Mouse (Mus musculus): ENCODE data around the gene Arhgap4.

Arhgap4 gene

DNA sequence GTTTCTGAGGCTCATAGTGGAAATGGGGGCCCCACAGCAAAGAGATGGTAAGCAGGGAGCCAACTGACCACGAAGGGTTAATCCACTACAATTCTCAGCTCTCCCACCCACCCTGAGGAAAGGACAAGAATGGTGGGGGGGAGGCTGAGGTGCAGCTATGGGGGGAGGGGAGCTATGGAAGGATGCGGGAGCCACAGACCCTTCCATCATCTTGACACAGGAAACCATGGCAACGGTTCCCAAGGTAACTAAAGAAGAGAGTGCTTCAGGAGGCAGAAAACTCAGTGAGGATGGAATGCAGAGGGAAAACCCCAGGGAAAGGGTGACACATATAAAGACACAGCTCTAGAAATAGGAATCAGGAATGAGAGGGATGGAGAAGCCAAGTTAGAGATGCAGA, 57.0 kb downstream of the Arhgap4 start:
- Histone ChIP-seq H3K36me3 (ENCODE audit: insufficient read depth, low read length) (no peaks in the 10 kb centered on the region), H3K4me1 (replicated peaks; ENCODE audit: low read depth, low read length) (no peaks in the 10 kb centered on the region), H3K4me3 (replicated peaks; ENCODE audit: low read length) (no peak overlapping the region), H3K9me3 (ENCODE audit: low read length) (no peaks in the 10 kb centered on the region), H3K27me3 (ENCODE audit: insufficient read depth, low read length) (no peaks in the 10 kb centered on the region)
- TF ChIP-seq CTCF (conservative IDR thresholded peaks at IDR 0.05; ENCODE audit: low read length) = no peak
- TF ChIP-seq POU5F1 (IDR thresholded peaks at IDR 0.05; ENCODE audit: borderline replicate concordance, low read length) = no peak
- no peak for TF ChIP-seq NANOG (IDR thresholded peaks at IDR 0.05; ENCODE audit: borderline replicate concordance, low read length)

DNA sequence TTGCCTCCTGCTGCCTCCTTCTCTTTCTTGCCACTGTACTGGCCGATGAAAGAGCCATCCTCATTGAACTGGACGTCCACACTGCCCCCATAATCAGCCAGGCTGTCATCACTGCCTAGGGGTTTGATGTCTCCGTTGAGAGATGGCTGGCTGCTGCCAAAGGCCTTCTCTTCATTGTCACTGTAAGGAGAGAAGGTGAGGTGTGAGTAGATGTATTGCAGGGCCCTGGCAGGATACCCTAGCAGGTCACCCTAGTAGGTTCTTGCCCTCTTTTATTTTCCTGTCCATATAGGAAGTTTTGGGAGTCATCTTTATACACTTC, 66.6 kb downstream of the Arhgap4 start:
- H3K4me3 ChIP-seq (replicated peaks; ENCODE audit: low read length) = no peak overlapping the region
- H3K36me3 ChIP-seq (ENCODE audit: insufficient read depth, low read length) = no peaks in the 10 kb centered on the region
- no peaks in the 10 kb centered on the region for H3K27me3 ChIP-seq (ENCODE audit: insufficient read depth, low read length)
- TF ChIP-seq POU5F1 (IDR thresholded peaks at IDR 0.05; ENCODE audit: borderline replicate concordance, low read length) = no peak
- no peaks in the 10 kb centered on the region for H3K4me1 ChIP-seq (replicated peaks; ENCODE audit: low read depth, low read length)
- no peaks in the 10 kb centered on the region for H3K9me3 ChIP-seq (ENCODE audit: low read length)

DNA sequence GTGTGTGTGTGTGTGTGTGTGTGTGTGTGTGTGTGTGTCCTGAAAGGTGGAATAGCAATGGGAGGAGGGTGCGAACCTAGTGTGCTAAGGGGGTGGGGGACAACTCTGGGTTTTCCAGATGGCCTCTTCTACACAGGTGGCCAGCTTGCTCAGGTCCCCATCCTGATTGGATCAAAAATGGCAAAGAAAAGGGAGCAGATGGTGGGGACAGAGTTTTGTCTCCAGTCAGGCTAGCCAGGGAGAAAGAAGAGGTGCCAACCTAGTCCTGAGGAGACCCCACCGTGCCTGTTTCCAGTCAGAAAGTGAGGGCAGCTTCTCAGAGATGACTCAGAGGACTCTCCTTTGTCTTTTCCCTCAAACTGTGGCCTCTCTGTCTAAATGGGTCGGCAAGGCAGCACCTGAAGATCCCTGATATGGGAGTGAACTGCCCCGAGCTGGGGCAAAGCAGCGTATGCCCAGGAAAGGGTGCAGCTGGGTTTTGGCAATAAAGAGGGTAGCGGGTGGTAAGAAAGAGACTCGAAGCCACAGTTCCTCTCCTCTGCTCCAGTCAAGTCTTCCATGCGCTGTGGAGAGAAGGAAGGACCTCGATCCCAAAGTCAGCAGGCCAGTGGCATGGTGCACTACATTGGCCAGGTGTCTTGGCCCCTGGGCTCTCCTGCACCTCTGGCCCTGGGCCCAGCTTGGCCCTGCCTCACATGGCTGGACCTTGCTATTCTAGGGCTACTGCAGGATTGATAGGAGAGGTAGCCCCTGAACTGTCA, 67.2 kb downstream of the Arhgap4 start:
- H3K4me1 ChIP-seq (replicated peaks; ENCODE audit: low read depth, low read length) = no peaks in the 10 kb centered on the region

More for the DNA sequence above, 67.2 kb downstream of the Arhgap4 start:
- Histone ChIP-seq H3K36me3 (ENCODE audit: insufficient read depth, low read length) (no peaks in the 10 kb centered on the region), H3K4me3 (replicated peaks; ENCODE audit: low read length) (no peak overlapping the region), H3K9me3 (ENCODE audit: low read length) (no peaks in the 10 kb centered on the region), H3K27me3 (ENCODE audit: insufficient read depth, low read length) (no peaks in the 10 kb centered on the region)
- no peak for TF ChIP-seq CTCF (conservative IDR thresholded peaks at IDR 0.05; ENCODE audit: low read length)
- no peak for TF ChIP-seq POU5F1 (IDR thresholded peaks at IDR 0.05; ENCODE audit: borderline replicate concordance, low read length)
- no peak for TF ChIP-seq NANOG (IDR thresholded peaks at IDR 0.05; ENCODE audit: borderline replicate concordance, low read length)
